Mouse (Mus musculus) right cerebral cortex, postnatal 4 days (tissue): ENCODE results near the gene Rapgef4.

Experiments used
- DNase-seq: peaks from one replicate; pipeline ENCODE4 v3.0.0-alpha.2; 2022

The Rapgef4 gene

DNA sequence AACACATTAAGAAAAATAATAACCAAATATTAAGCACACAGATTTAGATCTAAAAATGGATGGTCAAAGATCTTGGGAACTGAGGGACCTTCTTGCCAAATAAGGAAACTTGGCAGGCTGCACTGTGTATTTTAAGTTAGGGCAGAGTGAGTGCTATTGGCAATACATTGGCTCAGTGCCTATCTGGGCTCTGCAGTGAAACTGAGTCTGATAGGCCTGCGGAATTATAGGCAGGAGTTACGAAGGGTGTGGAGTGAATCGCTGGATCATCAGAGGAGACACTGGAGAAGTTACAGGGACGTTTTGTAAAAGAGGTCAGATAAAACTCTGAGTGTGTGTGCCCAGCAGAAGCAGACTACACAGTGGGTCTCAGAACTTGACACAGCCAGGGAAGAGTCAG lies 306.1 kb downstream of the Rapgef4 start:
- no peak for DNase-seq

DNA sequence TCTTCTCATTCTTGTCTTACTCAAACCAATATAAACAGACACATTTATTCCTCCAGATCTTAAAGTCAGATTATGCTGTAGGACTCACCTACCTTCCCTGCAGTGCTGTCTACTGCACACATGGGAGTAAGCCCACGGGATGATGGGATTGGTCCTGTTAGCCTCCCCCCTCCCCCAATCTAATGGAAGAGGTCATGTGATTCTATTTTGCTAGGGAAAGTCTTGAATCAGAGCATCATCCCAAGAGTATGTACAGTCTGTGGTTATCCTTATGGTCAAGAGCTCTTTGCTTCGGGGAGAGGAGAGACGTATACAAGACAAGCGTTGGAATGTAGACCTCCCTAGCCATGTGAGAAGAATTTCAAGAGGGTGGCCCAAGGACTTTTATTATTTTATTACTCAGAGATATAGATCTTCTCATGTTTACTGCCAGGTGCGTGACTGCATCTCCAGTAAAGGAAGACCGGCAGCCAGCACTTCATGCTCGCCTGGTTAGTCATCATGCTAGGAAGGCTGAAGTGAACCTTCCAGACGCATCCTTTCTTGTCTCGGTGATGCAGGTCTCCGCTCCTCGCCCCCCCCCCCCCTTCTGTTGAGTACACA lies 308.0 kb downstream of the Rapgef4 start:
- DNase-seq, result no peak

DNA sequence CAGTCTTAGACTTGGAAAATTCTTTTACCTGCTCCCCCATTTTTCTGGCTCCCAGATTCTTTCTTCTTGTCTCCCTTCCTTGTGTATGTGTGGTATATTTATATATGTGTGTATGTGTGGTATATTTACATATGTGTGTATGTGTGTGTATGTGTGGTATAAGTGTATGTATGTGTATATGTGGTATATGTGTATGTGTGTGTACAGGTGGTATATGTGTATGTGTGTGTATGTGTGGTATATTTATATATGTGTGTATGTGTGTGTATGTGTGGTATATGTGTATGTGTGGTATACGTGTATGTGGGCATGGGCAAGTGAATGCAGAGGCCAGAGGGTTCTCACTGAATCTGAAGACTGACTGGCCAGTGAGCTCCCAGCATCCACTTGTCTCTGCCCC lies 310.1 kb downstream of the Rapgef4 start:
- DNase-seq, result no peak

DNA sequence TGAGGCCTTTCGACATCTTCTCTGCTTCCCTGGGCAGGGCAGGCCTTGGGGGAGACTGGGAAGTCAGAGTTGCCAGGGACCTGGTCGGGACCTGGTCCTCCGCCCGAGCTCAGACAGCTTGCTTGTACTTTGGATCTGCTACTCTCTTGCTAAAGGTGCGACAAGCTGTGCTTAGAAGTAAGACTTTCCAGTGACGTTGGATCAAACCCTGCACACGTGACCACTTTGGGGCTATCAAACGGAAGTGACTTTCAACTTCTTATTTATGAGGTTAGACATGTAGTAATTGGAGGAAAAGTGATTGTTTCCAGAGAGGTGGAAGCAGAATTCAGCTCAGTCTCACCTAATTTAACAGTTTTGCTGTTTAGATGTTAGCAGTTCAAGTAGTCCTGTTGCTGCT lies 311.5 kb downstream of the Rapgef4 start:
- DNase-seq, result no peak

DNA sequence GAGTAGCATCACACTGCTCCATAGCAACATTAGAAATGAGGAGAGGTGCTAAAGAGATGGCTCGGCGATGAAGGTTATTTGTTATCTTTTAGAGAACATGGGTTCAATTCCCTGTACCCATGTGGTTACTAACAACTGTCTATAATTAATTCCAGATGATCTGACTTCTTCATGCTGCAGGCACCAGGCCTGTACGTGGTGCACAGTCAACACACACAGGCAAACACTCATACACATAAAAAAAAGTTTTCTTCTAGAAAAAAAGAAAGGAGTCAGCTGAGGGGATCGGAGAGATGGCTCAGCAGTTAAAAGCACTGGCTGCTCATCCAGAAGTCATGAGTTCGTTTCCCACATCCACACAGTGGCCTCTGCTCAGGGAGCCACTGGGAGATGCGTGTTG lies 314.0 kb downstream of the Rapgef4 start:
- no peak for DNase-seq

DNA sequence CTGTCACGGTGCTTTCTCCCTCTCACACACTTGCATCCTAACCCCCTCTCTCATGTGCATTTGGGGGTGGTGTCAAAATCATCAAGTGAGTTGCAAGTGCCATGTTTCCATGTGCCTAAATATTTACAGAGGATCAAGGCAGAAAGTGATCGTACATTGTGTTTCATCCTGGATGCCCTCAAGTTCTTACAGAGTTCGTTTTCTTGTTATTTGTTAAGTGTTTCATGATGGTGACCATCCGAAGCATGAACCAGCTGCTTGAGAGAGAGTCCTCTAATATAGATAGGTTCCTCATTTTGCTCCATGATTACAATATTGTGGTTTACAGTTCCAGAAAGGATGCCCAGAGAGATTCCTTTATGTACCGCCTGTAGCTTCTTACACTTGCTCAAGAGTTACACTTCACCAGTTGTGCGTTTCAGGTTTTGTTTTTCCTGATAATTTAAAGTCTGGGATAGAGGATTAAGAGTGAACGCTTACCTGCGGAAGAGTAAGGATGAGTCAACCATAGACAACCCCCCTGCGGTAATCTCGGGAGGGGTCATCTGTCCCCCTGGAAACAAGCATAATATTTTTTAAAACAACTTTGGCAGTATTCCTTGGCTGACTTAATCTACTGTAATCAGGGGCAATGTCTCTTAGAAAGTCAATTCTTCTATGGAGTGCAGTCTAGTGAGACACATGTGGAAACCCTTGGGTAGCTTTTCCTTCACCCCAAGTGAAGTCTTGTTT lies 316.1 kb downstream of the Rapgef4 start:
- DNase-seq, result no peak

DNA sequence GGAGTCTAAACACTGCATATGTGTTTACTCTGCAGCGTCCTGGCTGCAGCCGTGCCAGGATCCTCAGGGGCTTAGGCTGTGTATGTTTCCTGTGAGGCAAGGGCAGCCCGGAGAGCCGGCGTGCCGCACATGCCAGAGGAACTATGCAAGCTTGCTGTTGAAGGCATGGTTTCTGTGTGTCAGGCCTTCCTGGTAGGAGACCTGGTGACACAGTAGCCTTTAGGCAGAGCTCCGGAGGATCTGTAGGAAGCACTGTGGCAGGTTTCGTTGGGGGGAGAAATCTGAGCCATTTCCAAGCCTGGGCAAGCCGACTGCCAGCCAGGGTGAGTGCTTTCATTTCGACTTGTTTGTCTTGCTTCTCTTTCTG lies 316.7 kb downstream of the Rapgef4 start:
- DNase-seq, result no peak

DNA sequence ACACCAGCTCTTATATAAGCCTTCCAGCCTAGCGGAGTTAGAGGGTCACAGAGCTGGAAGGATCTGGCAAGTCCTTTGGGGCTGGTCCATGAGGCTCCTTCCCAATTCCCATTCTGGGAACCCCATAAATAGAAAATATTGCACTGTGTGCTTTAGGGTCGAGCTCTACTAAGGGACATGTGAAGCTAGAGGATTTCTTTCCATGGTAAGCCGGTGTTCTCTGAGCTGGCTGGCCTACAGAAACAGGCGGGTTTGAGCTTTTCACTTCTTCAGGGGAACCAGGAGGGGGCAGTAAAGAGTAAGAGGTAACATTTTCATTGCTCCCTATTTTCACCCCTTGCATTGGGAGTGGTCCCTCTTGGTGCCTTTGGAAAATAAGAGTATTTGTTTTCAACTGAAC lies 317.4 kb downstream of the Rapgef4 start:
- no peak for DNase-seq

DNA sequence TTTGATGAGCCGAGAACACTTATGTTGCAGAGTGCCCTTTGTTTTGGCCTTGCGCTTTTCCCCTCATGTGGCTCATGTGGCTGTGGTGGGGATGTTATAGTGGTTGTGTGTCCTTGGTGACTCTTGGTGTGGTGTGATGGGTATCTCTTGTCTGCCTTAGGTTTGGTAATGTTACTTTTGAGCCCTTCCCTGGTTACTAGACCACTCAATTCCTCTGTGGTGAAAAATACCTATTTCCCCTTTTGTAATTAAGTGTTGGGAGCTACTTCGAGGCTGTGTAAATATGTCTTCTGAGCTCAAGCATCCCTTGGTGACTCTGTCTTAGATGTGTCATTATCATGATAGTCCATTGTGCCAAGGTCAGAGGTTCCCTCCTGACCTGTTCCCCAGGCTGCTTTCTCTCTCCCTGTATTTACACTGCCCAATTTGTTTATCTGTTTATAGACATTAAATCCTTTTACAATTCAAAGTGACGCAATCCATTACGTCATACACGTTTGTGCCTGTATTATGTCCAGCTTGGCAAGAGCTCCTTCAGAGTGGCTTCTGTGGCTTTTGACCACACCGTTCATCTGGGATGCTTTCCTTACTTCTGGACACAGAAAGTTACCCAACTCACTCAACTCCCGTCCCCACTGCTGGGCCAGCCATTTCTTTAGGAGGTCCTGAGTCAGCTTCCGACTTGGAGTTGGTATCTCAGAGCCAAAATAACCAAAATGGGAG lies 320.3 kb downstream of the Rapgef4 start:
- no peak for DNase-seq

DNA sequence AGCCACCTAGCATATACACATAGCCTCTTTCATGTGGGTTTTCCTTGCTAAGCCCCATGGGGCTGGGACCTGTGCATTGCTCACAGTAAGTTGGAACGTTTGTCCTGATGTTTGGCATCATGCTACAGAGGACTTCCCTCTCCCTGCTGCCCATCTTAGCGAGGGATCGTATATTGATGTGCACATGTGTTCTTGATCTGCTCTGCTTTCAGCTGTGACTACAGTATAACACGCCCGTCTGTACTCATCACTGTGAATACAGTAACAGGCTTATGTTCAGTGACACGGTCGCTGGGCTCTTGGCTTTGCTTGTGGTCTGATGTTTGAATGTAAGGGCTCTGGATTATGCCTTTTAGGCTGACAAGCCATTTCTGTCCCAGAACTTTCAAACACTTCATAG lies 324.7 kb downstream of the Rapgef4 start:
- DNase-seq, result no peak
